Mouse (Mus musculus) cerebellum, adult 2 months (tissue): ENCODE results near the gene Tjp1.

Experiments
- CTCF ChIP-seq: fragments of 200-500 bp; IDR thresholded peaks from 2 replicates; pipeline ENCODE4 v1.5.1; 2011; ENCODE audit warnings: low read depth, mild to moderate bottlenecking, control low read depth, low read length, moderate library complexity, borderline replicate concordance; ENCODE audit not compliant: insufficient read depth
- POLR2A ChIP-seq: fragments of 200-500 bp; IDR thresholded peaks from 2 replicates; pipeline ENCODE4 v1.6.1; 2011; ENCODE audit warnings: low read length, control low read depth, borderline replicate concordance; ENCODE audit not compliant: insufficient read depth

- no peak for TF ChIP-seq CTCF
- TF ChIP-seq POLR2A, result 0 out of 2 replicates have a peak, but pooled peaks have one; percentile 16
Observed at GRCm38 (mm10) chr7:65527071-65528007, at the start of gene Tjp1.
